Mouse (Mus musculus) thymus, postnatal 14 days (tissue): ENCODE measurements around the gene Ap2a1.
A peak's percentile ranks its signal among the peaks of the same experiment; 100 is the strongest.

Source experiments
- DNase-seq: peaks from one replicate; pipeline ENCODE4 v3.0.0; 2021

Gene Ap2a1

GRCm38 (mm10) chr7:44929204-44930151 is at the start of gene Ap2a1:
TSS of gene Ap2a1 (minus strand) at chr7:44929496.
- DNase-seq = peak; percentile 100

GRCm38 (mm10) chr7:44978300-44978699 is 49.0 kb upstream of the Ap2a1 start:
- DNase-seq = no peak

GRCm38 (mm10) chr7:44975117-44975419 is 45.8 kb upstream of the Ap2a1 start:
- no peak for DNase-seq

- no peak for DNase-seq
Measured at GRCm38 (mm10) chr7:44974383-44975116, 45.3 kb upstream of the Ap2a1 start, which contains the start of gene Cpt1c. TSS of gene Cpt1c (minus strand) at chr7:44974851.

GRCm38 (mm10) chr7:44973415-44974130 is 44.3 kb upstream of the Ap2a1 start:
- no peak for DNase-seq

- no peak for DNase-seq
Measured at GRCm38 (mm10) chr7:44971142-44971541, 41.8 kb upstream of the Ap2a1 start.

GRCm38 (mm10) chr7:44970231-44970691 is 41.0 kb upstream of the Ap2a1 start:
- DNase-seq = peak; percentile 80

GRCm38 (mm10) chr7:44966638-44967037 is 37.3 kb upstream of the Ap2a1 start:
- no peak for DNase-seq

- DNase-seq = peak; percentile 50
Measured at GRCm38 (mm10) chr7:44965975-44966374, 36.7 kb upstream of the Ap2a1 start.

- DNase-seq = no peak
Measured at GRCm38 (mm10) chr7:44964990-44965389, 35.7 kb upstream of the Ap2a1 start.

GRCm38 (mm10) chr7:44962831-44963230 is 33.5 kb upstream of the Ap2a1 start:
- DNase-seq = no peak

- DNase-seq = no peak
Measured at GRCm38 (mm10) chr7:44962337-44962736, 33.0 kb upstream of the Ap2a1 start.

- DNase-seq = no peak
Measured at GRCm38 (mm10) chr7:44960512-44960910, 31.2 kb upstream of the Ap2a1 start.

GRCm38 (mm10) chr7:44959874-44960511 is 30.7 kb upstream of the Ap2a1 start:
- no peak for DNase-seq

- no peak for DNase-seq
Measured at GRCm38 (mm10) chr7:44959281-44959680, 30.0 kb upstream of the Ap2a1 start.

GRCm38 (mm10) chr7:44958208-44958607 is 28.9 kb upstream of the Ap2a1 start:
- peak; percentile 34 for DNase-seq

GRCm38 (mm10) chr7:44957183-44957835 is 28.0 kb upstream of the Ap2a1 start:
- DNase-seq = no peak

GRCm38 (mm10) chr7:44956266-44956665 is 27.0 kb upstream of the Ap2a1 start:
- no peak for DNase-seq

GRCm38 (mm10) chr7:44955628-44956027 is 26.3 kb upstream of the Ap2a1 start:
- peak; percentile 48 for DNase-seq

- no peak for DNase-seq
Measured at GRCm38 (mm10) chr7:44954091-44954885, 25.0 kb upstream of the Ap2a1 start.

- no peak for DNase-seq
Measured at GRCm38 (mm10) chr7:44953561-44953960, 24.3 kb upstream of the Ap2a1 start.
